Mouse (Mus musculus): Measurements from ENCODE around the gene Fut7.

Fut7 gene

GRCm38 (mm10) chr2:25460135-25460534 lies 37.1 kb downstream of the Fut7 start:
- no peak for DNase-seq (ENCODE audit: low read depth)

- peak; percentile 98 for DNase-seq (ENCODE audit: low read depth)
These were observed 37.7 kb downstream of the Fut7 start, which contains the start of gene Paxx for GRCm38 (mm10) chr2:25460551-25461309. Gene Paxx, minus strand, starts transcription at chr2:25461094.

- DNase-seq (ENCODE audit: low read depth), result no peak
These were observed 38.3 kb downstream of the Fut7 start for GRCm38 (mm10) chr2:25461407-25461806.

- no peak for DNase-seq (ENCODE audit: low read depth)
These were observed 40.6 kb downstream of the Fut7 start for GRCm38 (mm10) chr2:25463630-25464029.

GRCm38 (mm10) chr2:25465256-25465655 lies 42.2 kb downstream of the Fut7 start:
- no peak for DNase-seq (ENCODE audit: low read depth)

- no peak for DNase-seq (ENCODE audit: low read depth)
These were observed 43.0 kb downstream of the Fut7 start for GRCm38 (mm10) chr2:25465816-25466635.

- DNase-seq (ENCODE audit: low read depth), result no peak
These were observed 44.7 kb downstream of the Fut7 start for GRCm38 (mm10) chr2:25467606-25468303.

GRCm38 (mm10) chr2:25468962-25469915 lies 46.2 kb downstream of the Fut7 start:
- DNase-seq (ENCODE audit: low read depth), result no peak

GRCm38 (mm10) chr2:25469969-25470368 lies 46.9 kb downstream of the Fut7 start, which contains the start of gene Ptgds:
Gene Ptgds, minus strand, starts transcription at chr2:25470046.
- no peak for DNase-seq (ENCODE audit: low read depth)

- no peak for DNase-seq (ENCODE audit: low read depth)
These were observed 49.5 kb downstream of the Fut7 start for GRCm38 (mm10) chr2:25472550-25472949.

Data from c-Kit-positive CD71-negative TER-119-negative erythroid progenitor cells, embryonic 14.5 days (primary cell).